Mouse (Mus musculus): ENCODE results near the gene Dgki.

DNA sequence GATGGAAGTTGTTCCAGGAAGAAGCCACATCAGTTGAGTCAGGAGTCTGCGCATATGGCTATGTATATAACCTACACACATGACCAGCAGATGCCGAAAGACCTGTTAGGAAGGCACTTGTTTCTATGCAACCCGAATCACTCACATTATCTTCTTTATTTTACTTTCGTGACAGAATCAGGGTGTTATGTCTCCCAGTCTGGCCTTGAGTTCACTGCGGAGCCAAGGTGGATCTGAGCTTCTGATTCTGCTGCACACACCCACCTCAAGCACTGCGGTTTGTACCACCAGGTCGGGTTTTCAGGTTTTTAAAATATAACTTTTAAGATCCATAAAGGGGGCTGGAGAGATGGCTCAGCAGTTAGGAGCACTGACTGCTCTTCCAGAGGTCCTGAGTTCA lies 22.7 kb upstream of the Dgki start:
- TF ChIP-seq CTCF (IDR thresholded peaks at IDR 0.05; ENCODE audit: control insufficient read depth, insufficient read depth, insufficient read length) (no peak), CEBPB (IDR thresholded peaks at IDR 0.05; ENCODE audit: low read depth) (no peak), USF1 (IDR thresholded peaks at IDR 0.05; ENCODE audit: low read depth) (no peak), MYOD1 (IDR thresholded peaks at IDR 0.05; ENCODE audit: control insufficient read depth, insufficient read length, low read depth) (no peak)
